Mouse (Mus musculus): ENCODE measurements around the gene B3gat1.

B3gat1 gene

GRCm38 (mm10) chr9:26733206-26733891 lies at the start of gene B3gat1:
TSS of gene B3gat1 (plus strand) at chr9:26733728.
- peak; percentile 29 to 66 for DNase-seq

DNA sequence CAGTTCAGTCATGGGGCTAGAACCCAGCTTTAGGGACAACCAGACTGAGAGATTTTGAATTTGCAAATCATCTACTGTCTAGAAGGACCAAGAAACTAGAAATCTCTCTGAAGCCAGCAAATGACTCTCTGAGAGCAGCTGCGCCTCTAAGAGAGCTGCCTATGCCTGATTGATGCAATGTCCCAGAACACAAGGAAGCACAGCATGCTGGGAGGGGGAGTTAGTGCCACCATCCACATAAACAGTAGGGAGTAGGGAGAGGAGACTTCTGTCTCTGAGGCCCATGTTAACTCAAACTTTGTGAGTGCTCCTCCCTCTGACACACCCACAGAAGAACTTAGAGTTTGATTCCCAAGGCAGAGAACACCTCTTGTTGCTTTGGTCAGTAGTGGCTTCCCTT lies 44.4 kb upstream of the B3gat1 start:
- DNase-seq, result no peak

DNA sequence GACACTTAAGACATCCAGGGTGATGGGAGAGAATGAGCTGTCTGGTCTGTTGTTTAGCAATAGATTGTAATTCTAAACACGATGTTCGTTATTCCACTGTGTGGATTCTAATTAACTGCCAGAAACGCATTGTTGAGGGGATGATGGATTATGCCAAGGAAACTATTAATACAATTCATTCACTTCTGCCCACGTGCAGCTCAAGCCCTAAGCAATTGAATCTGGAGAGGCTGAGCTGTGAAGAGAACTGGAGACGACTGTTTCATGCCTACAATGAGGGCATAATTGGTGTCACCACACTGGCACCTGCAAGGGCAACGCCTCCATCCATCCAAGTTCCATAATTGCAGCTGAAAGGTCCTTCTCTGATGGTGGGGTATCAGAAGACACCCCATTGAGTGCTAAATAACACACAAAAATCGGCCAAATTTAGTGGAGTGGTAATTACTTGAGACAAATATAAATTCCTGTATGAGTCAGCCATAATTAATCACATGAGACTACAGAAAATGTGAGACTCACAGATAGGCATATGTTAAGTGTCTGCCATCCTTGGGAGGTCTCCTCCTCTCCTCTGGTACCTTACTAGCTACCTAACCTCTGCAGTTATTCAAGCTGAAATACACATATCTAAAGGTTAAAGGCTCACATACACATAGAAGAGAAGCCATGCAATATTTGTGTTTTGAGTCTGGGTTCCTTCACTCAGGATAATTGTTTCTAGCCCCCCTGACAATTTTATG lies 43.4 kb upstream of the B3gat1 start:
- DNase-seq, result no peak

DNA sequence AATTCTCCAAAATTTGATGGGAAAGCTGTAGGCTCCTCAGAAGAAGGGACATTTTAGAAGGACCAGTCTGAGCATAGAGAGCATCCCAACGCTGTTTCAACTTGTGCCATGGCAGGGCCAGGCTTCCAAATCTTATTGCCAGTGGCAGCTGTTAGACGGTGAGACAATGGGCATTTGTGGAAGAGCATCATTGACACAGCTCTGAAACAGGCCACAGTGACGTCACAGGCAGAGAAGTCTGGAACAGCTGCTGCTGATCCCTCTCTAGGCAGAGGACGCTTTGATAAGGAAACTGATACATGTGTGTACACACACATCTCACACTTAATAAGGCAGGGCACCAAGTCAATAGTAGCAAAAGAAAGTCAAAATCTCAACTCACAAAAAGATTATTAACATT lies 40.9 kb upstream of the B3gat1 start:
- no peak for DNase-seq

GRCm38 (mm10) chr9:26694656-26695055 lies 38.9 kb upstream of the B3gat1 start:
- peak; percentile 44 to 59 for DNase-seq

DNA sequence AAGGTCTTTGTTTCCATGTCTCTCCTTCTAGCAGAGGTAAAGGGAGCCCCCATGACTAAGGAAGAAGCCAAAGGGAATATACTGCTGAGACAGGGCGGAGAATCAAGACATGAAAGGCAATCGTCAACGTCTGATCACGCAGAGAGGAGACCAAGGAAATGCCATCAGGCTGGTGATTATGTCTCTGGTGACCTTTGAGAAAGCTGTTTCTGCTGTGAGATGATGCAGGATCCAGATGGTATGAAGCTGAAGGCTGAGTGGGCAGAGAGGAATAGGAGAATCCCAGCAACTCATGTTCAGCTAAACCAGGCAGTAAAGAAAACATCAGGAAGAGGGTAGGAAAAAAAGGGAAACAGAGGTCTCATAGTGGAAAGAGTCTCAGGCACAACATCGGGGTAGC lies 38.4 kb upstream of the B3gat1 start:
- no peak for DNase-seq

DNA sequence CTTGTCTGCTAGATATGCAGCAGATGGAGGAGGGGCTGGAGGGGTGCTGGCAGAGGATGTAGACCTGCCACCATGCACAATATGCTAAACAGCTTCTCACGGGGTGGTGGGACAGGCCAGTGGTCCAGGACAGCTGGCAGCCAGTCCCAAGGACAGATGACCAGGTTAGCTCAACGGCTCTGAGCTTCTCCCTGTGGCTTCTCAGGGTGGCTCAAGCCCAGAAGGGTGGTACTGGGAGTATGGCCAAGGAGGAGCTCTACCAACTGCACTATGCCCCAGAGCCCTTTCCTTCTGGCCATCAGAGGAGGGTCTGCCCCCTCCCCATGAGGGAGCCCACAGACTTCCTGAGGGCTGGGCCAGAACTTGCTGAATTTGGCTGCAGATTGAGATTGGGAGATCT lies 35.2 kb upstream of the B3gat1 start:
- no peak for DNase-seq

- peak in 1 of 2 experiments; percentile 14 for DNase-seq
These were observed 33.2 kb upstream of the B3gat1 start for GRCm38 (mm10) chr9:26700329-26700728.

DNA sequence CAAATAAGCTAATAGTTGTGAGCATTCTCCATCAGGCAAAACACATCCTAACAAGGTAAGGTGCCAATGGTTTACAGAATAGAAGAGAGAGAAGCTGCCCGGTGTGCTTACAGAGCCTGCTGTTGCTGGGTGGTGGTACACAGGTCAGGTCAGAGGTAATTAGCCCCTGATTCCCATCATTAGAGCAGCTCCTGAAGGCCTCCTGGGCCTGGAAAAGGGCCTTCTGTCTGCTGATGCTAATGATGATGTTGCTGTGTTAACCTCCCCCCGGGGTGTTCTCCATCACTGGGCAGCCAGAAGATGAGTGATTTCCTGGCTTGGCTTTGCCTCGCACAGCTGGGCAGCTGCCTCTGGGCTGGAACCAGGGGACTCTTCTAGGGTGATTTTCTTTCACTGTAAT lies 15.1 kb upstream of the B3gat1 start:
- DNase-seq, result no peak

DNA sequence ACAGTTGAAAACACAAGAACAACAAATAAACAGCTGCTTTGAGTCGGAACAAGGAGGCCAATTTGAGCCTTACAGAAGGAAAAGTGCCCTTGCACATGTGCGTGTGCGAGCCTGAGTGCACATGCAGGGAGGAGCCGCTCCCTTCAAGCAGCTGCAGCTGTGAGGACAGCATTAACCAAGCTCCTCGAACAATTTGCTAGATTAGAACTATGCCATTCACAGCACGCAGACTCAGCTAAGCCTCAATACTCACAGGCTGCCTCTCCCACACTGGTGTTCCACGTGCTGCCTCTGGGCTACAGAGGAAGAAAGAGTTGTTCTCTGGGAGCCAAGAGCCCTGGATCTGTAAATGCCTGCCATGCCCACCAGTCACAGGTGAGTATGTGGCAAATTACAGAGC lies 11.8 kb upstream of the B3gat1 start:
- no peak for DNase-seq

- no peak for DNase-seq
These were observed 7.8 kb upstream of the B3gat1 start for GRCm38 (mm10) chr9:26725709-26726108.

DNA sequence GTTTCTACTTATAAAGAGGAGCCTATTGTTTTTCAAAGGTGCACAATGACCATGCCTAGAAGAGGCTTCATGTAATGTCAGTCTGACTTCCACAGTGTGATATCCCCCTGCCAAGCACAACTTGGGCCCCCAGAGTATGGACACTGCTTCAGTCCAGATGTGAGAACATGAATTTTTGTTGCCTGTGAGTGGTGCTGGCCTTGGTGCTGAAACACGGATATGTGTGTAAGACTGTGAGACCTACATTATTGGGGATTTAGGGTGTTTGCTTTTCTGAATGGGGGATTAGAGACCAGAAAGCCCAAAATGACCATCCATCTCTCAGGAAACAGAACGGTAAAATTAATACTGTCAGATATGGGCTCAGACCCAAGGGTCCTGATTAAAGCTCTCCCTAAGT lies 6.1 kb upstream of the B3gat1 start:
- no peak for DNase-seq

- no peak for DNase-seq
These were observed 5.0 kb upstream of the B3gat1 start for GRCm38 (mm10) chr9:26728556-26728955.

DNA sequence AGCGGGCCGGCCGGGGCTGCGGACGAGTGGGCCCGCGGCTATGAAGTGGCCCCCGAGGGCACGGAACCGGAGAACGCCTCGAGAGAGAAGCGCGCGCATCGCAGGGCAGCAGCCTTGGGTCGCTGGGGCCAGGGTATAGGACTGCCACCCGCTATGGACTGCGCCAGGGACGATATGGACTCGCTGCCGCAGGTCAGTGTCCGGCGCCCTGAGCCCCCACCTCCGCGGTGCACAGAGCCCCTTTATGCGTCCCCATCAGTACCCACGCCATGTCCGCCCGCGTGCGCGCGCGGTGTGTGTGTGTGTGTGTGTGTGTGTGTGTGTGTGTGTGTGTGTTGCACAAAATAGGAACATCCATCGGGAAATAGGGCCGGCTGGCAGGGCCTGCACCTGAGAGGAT lies 458 bp downstream of the B3gat1 start:
- peak in 1 of 2 experiments; percentile 45 for DNase-seq

DNA sequence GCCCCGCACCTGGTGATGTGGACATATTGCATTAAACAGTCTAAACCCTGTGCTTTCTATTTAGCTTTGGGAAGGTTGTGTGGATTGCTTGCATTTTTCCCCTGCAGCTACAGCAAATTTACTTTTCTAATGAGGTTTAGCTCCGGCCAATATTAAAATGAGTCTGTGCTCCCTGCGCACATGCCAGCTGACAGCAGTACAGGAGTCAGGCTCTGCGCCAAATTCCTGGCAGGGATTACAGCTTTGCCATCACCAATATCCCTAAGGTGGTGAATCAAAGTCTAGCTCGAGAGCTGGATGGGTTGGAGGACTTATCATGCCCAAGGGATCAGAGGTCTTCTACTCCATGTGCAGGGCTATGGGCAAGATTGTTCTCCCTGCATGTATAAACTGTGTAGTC lies 3.6 kb downstream of the B3gat1 start:
- DNase-seq, result peak; percentile 55 to 74

- DNase-seq, result peak in 1 of 2 experiments; percentile 22
These were observed 9.3 kb downstream of the B3gat1 start for GRCm38 (mm10) chr9:26742817-26743216.

DNA sequence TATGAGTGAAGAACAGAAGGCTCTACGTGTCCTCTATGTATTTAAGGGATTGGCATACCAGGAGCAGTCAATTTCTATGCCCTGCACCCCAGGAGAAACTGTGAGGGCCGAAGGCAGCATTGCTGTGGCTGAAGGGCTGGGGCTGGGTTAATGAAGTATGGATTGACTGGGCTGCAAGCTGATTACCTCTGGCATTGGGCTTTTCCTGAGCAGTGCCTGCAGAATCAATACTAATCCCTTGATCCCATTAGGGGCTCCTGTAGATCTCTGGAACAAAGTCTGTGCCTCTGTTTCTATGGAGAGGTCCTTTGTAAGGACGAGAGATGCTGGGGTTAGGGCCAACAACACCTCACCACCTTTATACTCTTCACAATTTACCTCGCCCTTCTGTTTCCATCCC lies 13.6 kb downstream of the B3gat1 start:
- no peak for DNase-seq

DNA sequence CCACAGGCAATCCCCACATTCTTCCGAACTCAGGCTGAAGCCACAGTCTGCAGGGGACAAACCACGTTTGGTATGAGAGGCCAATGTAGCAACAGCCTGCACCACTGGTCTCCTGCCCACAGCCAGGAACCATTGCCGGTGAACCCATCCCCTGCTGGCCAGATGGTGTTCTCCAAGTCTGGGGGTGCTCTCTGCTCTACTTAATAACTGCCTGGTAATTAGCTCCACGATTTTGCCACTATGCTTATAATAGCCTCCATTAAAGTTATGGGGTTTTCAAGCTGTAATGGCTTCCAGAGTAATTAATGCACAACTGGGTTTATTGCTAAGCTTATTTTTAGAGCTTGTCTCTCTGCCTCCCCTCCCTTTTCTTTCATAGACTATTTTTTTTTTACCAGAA lies 15.4 kb downstream of the B3gat1 start:
- no peak for DNase-seq

- peak; percentile 69 to 80 for DNase-seq
These were observed 26.6 kb downstream of the B3gat1 start for GRCm38 (mm10) chr9:26760081-26760480.

- no peak for DNase-seq
These were observed 27.0 kb downstream of the B3gat1 start for GRCm38 (mm10) chr9:26760576-26760975.

- DNase-seq, result no peak
These were observed 28.9 kb downstream of the B3gat1 start for GRCm38 (mm10) chr9:26762477-26762876.

GRCm38 (mm10) chr9:26768181-26768580 lies 34.7 kb downstream of the B3gat1 start:
- DNase-seq, result no peak

GRCm38 (mm10) chr9:26775700-26776099 lies 42.2 kb downstream of the B3gat1 start:
- DNase-seq, result no peak

- DNase-seq, result peak; percentile 25 to 61
These were observed 42.8 kb downstream of the B3gat1 start for GRCm38 (mm10) chr9:26776122-26776902.
